Mouse (Mus musculus) olfactory bulb, adult 2 months (tissue): ENCODE measurements around the gene Odf4.

ENCODE experiments used
- CTCF ChIP-seq: fragments of 200-500 bp; IDR thresholded peaks from 2 replicates; pipeline ENCODE4 v1.5.1; 2012; ENCODE audit warnings: low read depth, mild to moderate bottlenecking, low read length, moderate library complexity; ENCODE audit not compliant: insufficient read depth
- POLR2A ChIP-seq: fragments of 200-500 bp; IDR thresholded peaks from 2 replicates; pipeline ENCODE4 v1.6.1; 2012; ENCODE audit warnings: mild to moderate bottlenecking, low read depth, low read length, moderate library complexity; ENCODE audit not compliant: insufficient read depth

GRCm38 (mm10) chr11:68963405-68963804 is 36.5 kb upstream of the Odf4 start:
- no peak for TF ChIP-seq POLR2A
- no peak for TF ChIP-seq CTCF
